In the genomic region with DNA sequence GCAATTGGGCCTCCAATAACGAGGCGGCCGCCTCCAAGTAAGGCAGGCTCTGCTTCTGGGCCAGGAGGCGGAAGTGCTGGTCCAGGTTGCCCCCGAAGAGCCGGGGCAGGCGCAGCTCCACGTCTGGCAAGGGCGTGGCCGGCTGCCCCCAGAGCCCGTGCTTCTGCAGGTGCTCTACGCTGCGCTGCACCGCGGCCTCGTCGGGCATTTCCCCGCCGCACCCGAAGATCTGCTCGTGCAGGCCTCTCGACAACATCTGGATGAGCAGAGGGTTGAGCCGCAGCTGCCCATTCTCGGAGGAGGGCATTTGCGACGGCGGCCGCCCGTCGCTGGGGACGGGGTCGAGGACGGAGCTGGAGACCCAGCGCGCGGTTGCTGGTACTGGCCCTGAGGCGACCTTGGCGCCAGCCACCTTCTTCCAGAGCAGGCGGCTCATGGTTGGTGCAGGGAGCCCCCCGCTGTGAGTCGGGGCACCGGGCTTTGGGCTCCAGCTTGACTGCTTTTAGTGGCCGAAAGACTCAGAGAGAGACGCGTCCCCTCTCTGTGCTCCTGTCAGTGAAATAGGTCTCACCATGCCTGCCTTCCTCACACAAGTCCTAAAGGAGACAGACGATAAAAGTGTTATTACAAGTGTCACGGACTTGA, we compare ENCODE assay signal across 7 mouse cellular contexts. TPM values are rescaled to one million over a fixed set of nuclear protein-coding genes. Genes with fewer than 3 reads are reported as not detected.
A peak's percentile ranks its signal among the peaks of the same experiment; 100 is the strongest.
DNase-seq lines count a peak whose midpoint lies in the region; ATAC-seq and TF ChIP-seq lines count a peak whose summit lies in the region.

No protein-coding gene starts in this region.

- H3K9ac ChIP-seq in heart, embryonic 13.5 days = peak overlapping the region; percentile 94

- peak overlapping the region; percentile 79 for H3K27ac ChIP-seq in heart, embryonic 13.5 days (replicated peaks)
- no peak overlapping the region for H3K27ac ChIP-seq in small intestine, adult 2 months (ENCODE audit: insufficient read depth, low read depth, low read length)

- peaks cover 6% of the 10 kb centered on the region; the same call in 1 of the 2 replicates for H3K27me3 ChIP-seq in heart, embryonic 13.5 days (replicated peaks)
- no peaks in the 10 kb centered on the region for H3K27me3 ChIP-seq in small intestine, adult 2 months (ENCODE audit: control insufficient read depth, insufficient read depth, low read length)

- peaks cover 43% of the 10 kb centered on the region for H3K4me1 ChIP-seq in heart, embryonic 13.5 days
- peaks cover 10% of the 10 kb centered on the region for H3K4me1 ChIP-seq in small intestine, adult 2 months (ENCODE audit: control insufficient read depth, insufficient read depth, insufficient read length, low read length)

- peak overlapping the region; percentile 84 for H3K4me3 ChIP-seq in heart, embryonic 13.5 days
- peak overlapping the region; percentile 97 for H3K4me3 ChIP-seq in small intestine, adult 2 months (ENCODE audit: low read depth, low read length)

- peaks cover 39% of the 10 kb centered on the region for H3K36me3 ChIP-seq in heart, embryonic 13.5 days
- peaks cover 24% of the 10 kb centered on the region for H3K36me3 ChIP-seq in small intestine, adult 2 months (ENCODE audit: control insufficient read depth, insufficient read depth, low read length)

- no peak for ATAC-seq in heart, embryonic 13.5 days (ENCODE audit: extremely low read depth, insufficient number of reproducible peaks, low FRiP score, low TSS enrichment)
- no peak for ATAC-seq in megakaryocyte progenitor cell, adult 5-6 weeks (replicated peaks; ENCODE audit: poor library complexity)

- 6% methylated on average over 47 of the region's 47 CpGs for WGBS in heart, embryonic 13.5 days
- WGBS in small intestine, adult 2 months = 22% methylated on average over 47 of the region's 47 CpGs

- peak; percentile 8 for DNase-seq in ovary, adult 18-20 months (ENCODE audit: low spot score)
- DNase-seq in ovary, postnatal 10 days (ENCODE audit: low spot score) = no peak
- peak; percentile 41 to 56 for DNase-seq in cerebellum, adult 18-20 months
- DNase-seq in liver = peak; percentile 32

- TF ChIP-seq POLR2A in small intestine, adult 2 months (IDR thresholded peaks at IDR 0.05; ENCODE audit: low read depth, low read length) = no peak

- no peaks in the 10 kb centered on the region for H3K9me3 ChIP-seq in heart, embryonic 13.5 days

- H3K4me2 ChIP-seq in heart, embryonic 13.5 days = peak overlapping the region; percentile 93

- no peak for TF ChIP-seq CTCF in small intestine, adult 2 months (IDR thresholded peaks at IDR 0.05; ENCODE audit: extremely low read depth, insufficient read length, insufficient replicate concordance, low read depth, low read length)

RNA-seq across cellular contexts. Expression of a gene that starts 1.3 kb away (rescaled TPM):
- 24.4 and 27.1 TPM in 2 replicates for polyA plus RNA-seq in heart, embryonic 13.5 days (2015; fragmentation: Nextera tagmentation; extraction: Ambion mirVana)
- 18.5 and 24.3 TPM in 2 replicates for polyA plus RNA-seq in small intestine, adult 2 months (2012; rRNA removed)
- 21.2 and 22.5 TPM in 2 replicates for total RNA-seq in megakaryocyte progenitor cell, adult 5-6 weeks (2015)
- total RNA-seq in megakaryocyte progenitor cell, adult 5-6 weeks (2017) = 41.3 and 52.0 TPM in 2 replicates
